Mouse (Mus musculus) macrophage (primary cell): ENCODE results near the gene Uqcr11. TPM values are rescaled to one million over a fixed set of nuclear protein-coding genes. Genes with fewer than 3 reads are reported as not detected.

Source experiments
- H3K27ac ChIP-seq: fragments of 350-480 bp; formaldehyde crosslinking; 2 replicates; pipeline ENCODE4 v1.9.0; 2021
- H3K36me3 ChIP-seq: fragments of 350-480 bp; formaldehyde crosslinking; 2 replicates; pipeline ENCODE4 v1.9.0; 2021; ENCODE audit errors: inconsistent target
- H3K4me3 ChIP-seq: fragments of 350-480 bp; formaldehyde crosslinking; 2 replicates; pipeline ENCODE4 v1.9.0; 2021; ENCODE audit errors: inconsistent target
- H3K79me2 ChIP-seq: fragments of 350-480 bp; formaldehyde crosslinking; 2 replicates; pipeline ENCODE4 v1.9.0; 2021; ENCODE audit errors: inconsistent target
- WGBS: methylation state at CpG from one replicate; pipeline ENCODE4 v1.1.7; 2026; ENCODE audit warnings: inconsistent platforms; ENCODE audit not compliant: missing documents; 5-methylcytosine and 5-hydroxymethylcytosine counted together
- polyA plus RNA-seq: library from polyadenylated mRNA; stranded (reverse); fragments of 250-400 nt; gene quantifications from 3 replicates; pipeline ENCODE4 v1.2.4, GENCODE M21; 2018; ENCODE audit warnings: inconsistent platforms

Uqcr11 gene
- polyA plus RNA-seq, 1 experiment from 2014 or later, result 150 TPM

GRCm38 (mm10) chr10:80435764-80436163 is 29.1 kb upstream of the Uqcr11 start:
- Histone ChIP-seq H3K36me3 (no peaks in the 10 kb centered on the region), H3K4me3 (no peak overlapping the region), H3K27ac (no peak overlapping the region), H3K79me2 (peaks cover 16% of the 10 kb centered on the region; the same call in 1 of the 2 replicates)
- 40% methylated on average over 6 of the region's 7 CpGs for WGBS

- 93% methylated on average over 3 of the region's 3 CpGs for WGBS
- H3K79me2 ChIP-seq, result peaks cover 16% of the 10 kb centered on the region; the same call in 1 of the 2 replicates
Observed at GRCm38 (mm10) chr10:80434823-80435222, 28.2 kb upstream of the Uqcr11 start.

DNA sequence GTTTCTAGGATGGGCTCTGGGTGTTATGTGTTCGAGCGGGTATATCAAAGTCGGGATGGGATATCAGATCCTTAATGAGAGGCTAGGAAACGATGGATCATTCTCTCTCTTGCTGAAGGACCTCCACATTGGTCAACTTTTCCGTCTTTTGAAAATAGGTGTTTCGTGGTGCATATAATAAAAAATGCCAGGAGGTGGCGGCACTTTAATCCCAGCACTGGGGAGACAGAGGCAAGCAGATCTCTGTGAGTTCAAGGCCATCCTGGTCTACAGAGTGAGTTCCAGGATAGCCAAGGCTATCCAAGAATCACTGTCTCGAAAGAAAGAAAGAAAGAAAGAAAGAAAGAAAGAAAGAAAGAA is 27.6 kb upstream of the Uqcr11 start:
- Histone ChIP-seq H3K36me3 (no peaks in the 10 kb centered on the region), H3K4me3 (peak overlapping the region; percentile 35; the same call in 1 of the 2 replicates), H3K27ac (peak overlapping the region; percentile 93), H3K79me2 (peaks cover 16% of the 10 kb centered on the region; the same call in 1 of the 2 replicates)
- 23% methylated on average over 8 of the region's 8 CpGs for WGBS

More at GRCm38 (mm10) chr10:80434823-80435222, 28.2 kb upstream of the Uqcr11 start:
- Histone ChIP-seq H3K4me3 (no peak overlapping the region), H3K27ac (no peak overlapping the region), H3K36me3 (no peaks in the 10 kb centered on the region)

GRCm38 (mm10) chr10:80433513-80434232 is 27.0 kb upstream of the Uqcr11 start, which contains the start of gene Tcf3:
Gene Tcf3 (minus strand): TSS chr10:80433647.
- whole genome bisulfite sequencing, result under 1% methylated on average over 45 of the region's 61 CpGs
- H3K79me2 ChIP-seq, result peaks cover 16% of the 10 kb centered on the region; the same call in 1 of the 2 replicates
- H3K27ac ChIP-seq, result peak within 1 kb of the TSS; percentile 93
- H3K36me3 ChIP-seq, result no peaks in the 10 kb centered on the region
- H3K4me3 ChIP-seq, result peak within 1 kb of the TSS; percentile 42

DNA sequence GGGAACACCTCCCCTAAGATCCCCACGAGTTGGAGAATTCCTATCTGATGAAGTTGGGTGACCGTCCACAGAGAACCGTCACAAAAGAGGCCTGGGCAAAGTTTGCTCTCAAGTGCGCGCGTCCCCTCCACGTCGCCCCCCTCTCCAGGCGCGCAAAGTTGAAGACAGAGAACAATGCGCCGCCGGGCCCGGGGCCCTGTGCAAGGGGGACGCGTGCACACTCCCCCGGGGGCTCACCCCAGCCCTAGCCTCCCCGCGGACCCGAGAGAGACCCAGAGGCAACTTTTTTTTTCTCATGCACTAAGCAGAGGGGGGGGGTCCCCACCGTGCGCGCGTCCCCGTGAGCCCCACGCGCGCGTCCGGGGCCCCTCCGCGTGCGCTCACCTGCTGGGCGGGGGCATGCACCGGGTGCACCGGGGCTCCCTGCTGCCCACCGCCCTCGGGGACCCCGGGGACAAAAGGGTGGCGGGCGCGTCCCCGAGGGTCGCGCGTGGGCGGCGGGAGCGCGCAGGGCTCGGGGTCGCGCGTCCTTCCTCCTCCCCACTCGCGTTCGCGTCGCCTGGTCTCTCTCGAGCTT is 26.4 kb upstream of the Uqcr11 start:
- H3K79me2 ChIP-seq, result peaks cover 16% of the 10 kb centered on the region; the same call in 1 of the 2 replicates
- peak overlapping the region; percentile 42 for H3K4me3 ChIP-seq
- no peak overlapping the region for H3K27ac ChIP-seq
- H3K36me3 ChIP-seq, result no peaks in the 10 kb centered on the region
- under 1% methylated on average over 48 of the region's 60 CpGs for WGBS

DNA sequence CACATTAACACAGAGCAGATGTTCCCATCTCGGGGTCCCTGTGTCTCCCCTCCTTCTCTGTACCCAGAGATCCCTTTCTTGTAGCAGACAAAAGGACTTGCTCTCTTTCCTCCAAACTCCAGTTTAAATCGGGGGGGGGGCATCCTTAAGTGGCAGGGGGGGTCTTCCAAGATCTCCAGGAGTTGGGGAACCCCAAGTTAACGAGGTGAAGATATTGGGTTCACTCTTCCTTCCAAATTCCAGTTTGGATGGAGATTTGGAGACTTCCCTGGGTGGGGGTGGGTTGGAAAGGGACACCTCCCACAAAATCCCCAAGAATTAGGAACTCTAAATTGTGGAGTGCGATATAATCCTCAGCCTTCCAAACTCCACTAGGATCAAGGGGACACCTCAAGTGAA is 25.8 kb upstream of the Uqcr11 start:
- 7% methylated on average over 4 of the region's 4 CpGs for WGBS
- Histone ChIP-seq H3K4me3 (peak overlapping the region; percentile 42), H3K27ac (no peak overlapping the region), H3K79me2 (peaks cover 16% of the 10 kb centered on the region; the same call in 1 of the 2 replicates), H3K36me3 (peaks cover 4% of the 10 kb centered on the region; the same call in 1 of the 2 replicates)

GRCm38 (mm10) chr10:80431570-80432386 is 25.1 kb upstream of the Uqcr11 start:
- WGBS, result 39% methylated on average over 15 of the region's 16 CpGs
- H3K36me3 ChIP-seq, result peaks cover 10% of the 10 kb centered on the region; the same call in 1 of the 2 replicates
- H3K27ac ChIP-seq, result no peak overlapping the region
- peaks cover 16% of the 10 kb centered on the region; the same call in 1 of the 2 replicates for H3K79me2 ChIP-seq
- no peak overlapping the region for H3K4me3 ChIP-seq

DNA sequence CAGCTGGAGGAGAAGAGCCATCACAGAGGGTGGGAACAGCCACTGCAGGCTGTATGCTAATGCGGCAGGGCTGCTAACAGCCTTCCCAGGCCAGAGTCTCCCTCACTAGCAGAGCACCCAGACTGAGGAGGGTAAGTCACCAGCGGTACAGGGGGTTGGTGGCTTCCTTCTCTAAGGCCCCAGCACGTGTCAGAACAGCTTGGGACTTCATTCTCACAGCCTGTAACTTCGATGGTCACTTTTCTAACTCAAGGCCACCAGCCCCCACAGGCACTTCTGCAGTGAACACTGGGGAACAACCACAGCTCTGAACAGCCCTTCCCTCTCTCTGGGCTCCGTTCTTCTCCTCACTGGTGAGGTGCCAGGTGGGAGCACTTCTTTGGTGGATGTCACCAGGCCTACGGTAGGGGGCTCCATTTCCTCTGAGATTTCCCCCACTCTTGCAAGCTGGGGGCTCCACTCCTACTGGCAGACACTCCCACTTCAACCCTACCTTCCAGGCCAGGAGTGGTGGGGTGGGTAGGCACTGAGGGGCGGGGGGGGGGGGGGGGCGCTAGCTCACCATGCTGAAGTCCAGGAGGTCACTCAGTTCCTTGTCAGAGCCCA is 23.8 kb upstream of the Uqcr11 start:
- WGBS, result 83% methylated on average over 6 of the region's 8 CpGs
- H3K4me3 ChIP-seq, result no peak overlapping the region
- no peak overlapping the region for H3K27ac ChIP-seq
- H3K36me3 ChIP-seq, result peaks cover 19% of the 10 kb centered on the region; the same call in 1 of the 2 replicates
- peaks cover 16% of the 10 kb centered on the region; the same call in 1 of the 2 replicates for H3K79me2 ChIP-seq

DNA sequence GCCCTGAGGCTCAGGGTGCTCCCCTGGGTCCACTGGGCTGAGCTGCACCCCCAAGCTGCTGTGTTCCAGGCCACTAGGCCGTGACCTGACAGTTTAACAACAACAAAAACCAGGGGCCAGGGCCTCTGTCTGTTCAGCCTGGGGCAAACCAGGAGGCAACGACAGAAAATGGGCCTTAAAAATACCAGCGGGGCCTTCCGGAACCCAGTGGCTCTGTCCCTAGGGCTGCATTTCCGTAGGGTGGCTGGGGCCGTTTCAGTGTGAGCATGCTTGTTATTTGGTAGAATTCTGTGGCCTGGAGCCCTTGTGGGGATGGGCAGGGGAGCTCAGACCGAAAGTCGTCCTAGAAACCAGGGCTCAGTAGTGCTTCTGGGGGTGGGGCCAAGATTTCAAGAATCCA is 23.2 kb upstream of the Uqcr11 start:
- Histone ChIP-seq H3K79me2 (peaks cover 16% of the 10 kb centered on the region; the same call in 1 of the 2 replicates), H3K4me3 (no peak overlapping the region), H3K27ac (no peak overlapping the region), H3K36me3 (peaks cover 26% of the 10 kb centered on the region; the same call in 1 of the 2 replicates)
- 97% methylated on average over 8 of the region's 8 CpGs for WGBS

GRCm38 (mm10) chr10:80425041-80425440 is 18.4 kb upstream of the Uqcr11 start:
- Histone ChIP-seq H3K36me3 (peaks cover 39% of the 10 kb centered on the region; the same call in 1 of the 2 replicates), H3K79me2 (no peaks in the 10 kb centered on the region), H3K27ac (no peak overlapping the region), H3K4me3 (no peak overlapping the region)
- WGBS, result 100% methylated on average over 3 of the region's 3 CpGs

- Histone ChIP-seq H3K4me3 (no peak overlapping the region), H3K79me2 (no peaks in the 10 kb centered on the region), H3K27ac (no peak overlapping the region), H3K36me3 (peaks cover 50% of the 10 kb centered on the region; the same call in 1 of the 2 replicates)
- 77% methylated on average over 4 of the region's 4 CpGs for WGBS
Observed at GRCm38 (mm10) chr10:80423562-80423961, 16.9 kb upstream of the Uqcr11 start.

- 97% methylated on average over 9 of the region's 9 CpGs for WGBS
- H3K36me3 ChIP-seq, result peaks cover 45% of the 10 kb centered on the region; the same call in 1 of the 2 replicates
- no peak overlapping the region for H3K27ac ChIP-seq
- H3K4me3 ChIP-seq, result no peak overlapping the region
- H3K79me2 ChIP-seq, result no peaks in the 10 kb centered on the region
Observed at GRCm38 (mm10) chr10:80421651-80422472, 15.2 kb upstream of the Uqcr11 start.

- 95% methylated on average over 8 of the region's 8 CpGs for WGBS
- Histone ChIP-seq H3K79me2 (no peaks in the 10 kb centered on the region), H3K27ac (no peak overlapping the region), H3K4me3 (no peak overlapping the region), H3K36me3 (peaks cover 38% of the 10 kb centered on the region; the same call in 1 of the 2 replicates)
Observed at GRCm38 (mm10) chr10:80421208-80421607, 14.6 kb upstream of the Uqcr11 start.
